27 mouse cellular contexts compared by ENCODE assay signal in genomic region chr10:17177054-17177453, GRCm38 (mm10).
DNase-seq lines count a peak whose midpoint lies in the region; ATAC-seq and TF ChIP-seq lines count a peak whose summit lies in the region.
"Had no signal": no experiment of that assay in that cellular context is flagged by ENCODE, and none has a peak within 500 bp of the region (broad histone marks: within the 10 kb centered on the region; RNA-seq: fewer than 3 reads in every experiment).

No protein-coding gene starts in this region.

- no peaks in the 10 kb centered on the region for H3K4me1 ChIP-seq in hindbrain, embryonic 11.5 days (replicated peaks; ENCODE audit: control insufficient read depth, insufficient read depth, low read length)
- no peaks in the 10 kb centered on the region; the same call in 1 of the 2 replicates for H3K4me1 ChIP-seq in hindbrain, embryonic 13.5 days (replicated peaks)
- H3K4me1 ChIP-seq in ES-Bruce4 (ENCODE audit: control insufficient read depth, insufficient read depth, low read length): no peaks in the 10 kb centered on the region
- peaks cover 0 to 3% of the 10 kb centered on the region in 2 experiments; a peak in 2 of 4 replicates for H3K4me1 ChIP-seq in ES-E14 (ENCODE audit: control insufficient read depth in 2 of 2, insufficient read depth in 2 of 2, low read length in 2 of 2, poor library complexity in 1 of 2)
- H3K4me1 ChIP-seq in forebrain, embryonic 15.5 days: 0 out of 2 replicates have a peak, but pooled peaks cover 3% of the 10 kb centered on the region
- H3K4me1 ChIP-seq: embryonic facial prominence, embryonic 13.5 days; kidney, embryonic 15.5 days; limb, embryonic 13.5 days had no signal

- H3K9me3 ChIP-seq in hindbrain, embryonic 11.5 days (ENCODE audit: control insufficient read depth, low read length): no peaks in the 10 kb centered on the region
- no peaks in the 10 kb centered on the region for H3K9me3 ChIP-seq in hindbrain, embryonic 13.5 days
- H3K9me3 ChIP-seq in ES-Bruce4 (replicated peaks; ENCODE audit: control insufficient read depth, insufficient read depth, low read length, poor library complexity, severe bottlenecking) (peaks cover 12% of the 10 kb centered on the region), ES-E14 (ENCODE audit: control insufficient read depth, insufficient read depth, low read depth, low read length) (no peaks in the 10 kb centered on the region)
- H3K9me3 ChIP-seq in forebrain, embryonic 15.5 days: no peaks in the 10 kb centered on the region
- H3K9me3 ChIP-seq: embryonic facial prominence, embryonic 13.5 days; forebrain, embryonic 10.5 days; kidney, embryonic 15.5 days; limb, embryonic 13.5 days; lung, embryonic 15.5 days; midbrain, embryonic 13.5 days; neural tube, embryonic 12.5 days had no signal

- H3K27me3 ChIP-seq in hindbrain, embryonic 11.5 days (ENCODE audit: control insufficient read depth, insufficient read depth, low read length): no peaks in the 10 kb centered on the region
- H3K27me3 ChIP-seq in hindbrain, embryonic 13.5 days: no peaks in the 10 kb centered on the region
- no peaks in the 10 kb centered on the region for H3K27me3 ChIP-seq in ES-Bruce4 (ENCODE audit: control insufficient read depth, insufficient read depth, low read length, poor library complexity, severe bottlenecking)
- H3K27me3 ChIP-seq in forebrain, embryonic 15.5 days: no peaks in the 10 kb centered on the region
- H3K27me3 ChIP-seq: embryonic facial prominence, embryonic 13.5 days; kidney, embryonic 15.5 days; limb, embryonic 13.5 days; lung, embryonic 15.5 days; midbrain, embryonic 13.5 days; neural tube, embryonic 12.5 days had no signal

- no peak overlapping the region for H3K4me2 ChIP-seq in hindbrain, embryonic 11.5 days (replicated peaks; ENCODE audit: low read depth, low read length)
- no peak overlapping the region for H3K4me2 ChIP-seq in hindbrain, embryonic 13.5 days
- no peak overlapping the region for H3K4me2 ChIP-seq in forebrain, embryonic 15.5 days (replicated peaks)
- H3K4me2 ChIP-seq: embryonic facial prominence, embryonic 13.5 days; hindbrain, embryonic 14.5 days; kidney, embryonic 15.5 days; limb, embryonic 13.5 days; liver, embryonic 11.5 days; lung, embryonic 15.5 days; midbrain, embryonic 13.5 days; neural tube, embryonic 12.5 days had no signal

- no peak for TF ChIP-seq POLR2A in ES-Bruce4 (IDR thresholded peaks at IDR 0.05; ENCODE audit: insufficient read depth, low read length)

- DNase-seq in hindbrain, embryonic 11.5 days (ENCODE audit: low spot score): peak; percentile 32
- peak; percentile 27 for DNase-seq in ES-E14 (ENCODE audit: low read depth, low spot score)
- peak; percentile 41 for DNase-seq in embryo, embryonic 11 days
- no peak for DNase-seq in B cell, adult 2 months
- DNase-seq: adrenal gland, adult 2 months; cerebellum, adult 2 months; cerebellum, postnatal 14 days; forebrain, postnatal 0 days; heart, postnatal 14 days; kidney, adult 18-20 months; kidney, postnatal 36 days; thymus, postnatal 4 days had no signal

- in situ Hi-C loops in ES-E14 (cut with MboI; ENCODE audit: low sequenced_read_pairs in 2 of 2, unreplicated experiment in 2 of 2): no loop called here

- no peaks in the 10 kb centered on the region for H3K36me3 ChIP-seq in hindbrain, embryonic 11.5 days (ENCODE audit: control insufficient read depth, insufficient read depth, low read length)
- no peaks in the 10 kb centered on the region for H3K36me3 ChIP-seq in hindbrain, embryonic 13.5 days
- H3K36me3 ChIP-seq in ES-Bruce4 (ENCODE audit: control insufficient read depth, insufficient read depth, low read length, poor library complexity, severe bottlenecking): no peaks in the 10 kb centered on the region
- no peaks in the 10 kb centered on the region for H3K36me3 ChIP-seq in ES-E14 (ENCODE audit: control insufficient read depth, insufficient read depth, low read length, poor library complexity, severe bottlenecking)
- H3K36me3 ChIP-seq in forebrain, embryonic 15.5 days: no peaks in the 10 kb centered on the region
- H3K36me3 ChIP-seq: embryonic facial prominence, embryonic 13.5 days; forebrain, embryonic 10.5 days; kidney, embryonic 15.5 days; limb, embryonic 13.5 days; lung, embryonic 15.5 days; midbrain, embryonic 13.5 days; neural tube, embryonic 12.5 days had no signal

- WGBS in hindbrain, embryonic 11.5 days: 36% methylated on average over 1 of the region's 1 CpGs
- WGBS in hindbrain, embryonic 13.5 days: 26% methylated on average over 1 of the region's 1 CpGs
- WGBS in forebrain, embryonic 15.5 days: 31% methylated on average over 1 of the region's 1 CpGs

- peak; percentile 74 for ATAC-seq in hindbrain, embryonic 11.5 days (ENCODE audit: low FRiP score)
- no peak for ATAC-seq in hindbrain, embryonic 13.5 days (ENCODE audit: low FRiP score)
- no peak for ATAC-seq in forebrain, embryonic 15.5 days (replicated peaks)
- ATAC-seq: activated CD4-positive, CD25-positive, alpha-beta regulatory T cell, adult 4 months; forebrain, postnatal 0 days; inflammation-experienced regulatory T-cells, adult 6 months; midbrain, embryonic 13.5 days had no signal

- H3K9ac ChIP-seq in hindbrain, embryonic 11.5 days (ENCODE audit: low read depth, low read length): no peak overlapping the region
- H3K9ac ChIP-seq in hindbrain, embryonic 13.5 days: no peak overlapping the region
- no peak overlapping the region for H3K9ac ChIP-seq in ES-Bruce4 (ENCODE audit: low read depth, poor library complexity, severe bottlenecking)
- H3K9ac ChIP-seq in ES-E14 (ENCODE audit: insufficient read depth, low read depth, low read length, poor library complexity, severe bottlenecking): no peak overlapping the region
- no peak overlapping the region for H3K9ac ChIP-seq in forebrain, embryonic 15.5 days (replicated peaks)
- H3K9ac ChIP-seq: embryonic facial prominence, embryonic 13.5 days; forebrain, postnatal 0 days; hindbrain, embryonic 14.5 days; kidney, embryonic 15.5 days; limb, embryonic 13.5 days; lung, embryonic 15.5 days; midbrain, embryonic 13.5 days; neural tube, embryonic 12.5 days had no signal

- H3K4me3 ChIP-seq in hindbrain, embryonic 11.5 days (ENCODE audit: low read depth, low read length): no peak overlapping the region
- H3K4me3 ChIP-seq in hindbrain, embryonic 13.5 days: no peak overlapping the region
- H3K4me3 ChIP-seq in ES-Bruce4 (ENCODE audit: low read depth, low read length) (no peak overlapping the region), ES-E14 (ENCODE audit: insufficient read depth in 1 of 2, low read depth in 1 of 2, low read length in 2 of 2, poor library complexity in 1 of 2, severe bottlenecking in 1 of 2) (no peak overlapping the region)
- H3K4me3 ChIP-seq in forebrain, embryonic 15.5 days: no peak overlapping the region
- H3K4me3 ChIP-seq: embryonic facial prominence, embryonic 13.5 days; forebrain, embryonic 10.5 days; kidney, embryonic 15.5 days; layer of hippocampus, adult 2 months; limb, embryonic 13.5 days; lung, embryonic 15.5 days; midbrain, embryonic 13.5 days; neural tube, embryonic 12.5 days had no signal

- TF ChIP-seq CTCF in ES-Bruce4 (IDR thresholded peaks at IDR 0.05; ENCODE audit: low read depth, low read length): no peak

- H3K27ac ChIP-seq in hindbrain, embryonic 11.5 days (ENCODE audit: low read depth, low read length): 0 out of 2 replicates have a peak overlapping the region, but pooled peaks have one; percentile 13
- no peak overlapping the region for H3K27ac ChIP-seq in hindbrain, embryonic 13.5 days
- H3K27ac ChIP-seq in ES-Bruce4 (ENCODE audit: insufficient read depth, low read length) (peak overlapping the region; percentile 83), ES-E14 (ENCODE audit: insufficient read depth, low read depth, low read length, poor library complexity, severe bottlenecking) (no peak overlapping the region; the same call in 1 of the 2 replicates)
- no peak overlapping the region for H3K27ac ChIP-seq in forebrain, embryonic 15.5 days (replicated peaks)
- H3K27ac ChIP-seq: embryonic facial prominence, embryonic 13.5 days; hindbrain, embryonic 14.5 days; kidney, embryonic 15.5 days; layer of hippocampus, adult 2 months; limb, embryonic 13.5 days; lung, embryonic 15.5 days; midbrain, embryonic 13.5 days; neural tube, embryonic 12.5 days had no signal

- TF ChIP-seq EP300 in ES-Bruce4 (IDR thresholded peaks at IDR 0.05; ENCODE audit: insufficient read depth, low read depth, low read length): 0 out of 2 replicates have a peak, but pooled peaks have one; percentile 42

TF ChIP-seq in ES-E14, 5 proteins besides CTCF, POLR2A, EP300 and RAD21:
- TF ChIP-seq ZC3H11A (IDR thresholded peaks at IDR 0.05; ENCODE audit: borderline replicate concordance, low read depth, low read length): 0 out of 2 replicates have a peak, but pooled peaks have one; percentile 2
- TF ChIP-seq MAFK (IDR thresholded peaks at IDR 0.05; ENCODE audit: insufficient read depth, low read depth, low read length): no peak
- no peak for TF ChIP-seq HCFC1 (IDR thresholded peaks at IDR 0.05; ENCODE audit: borderline replicate concordance, insufficient read depth, low read length)
- TF ChIP-seq CHD2 (IDR thresholded peaks at IDR 0.05; ENCODE audit: low read depth, low read length): no peak
- no peak for TF ChIP-seq ZNF384 (IDR thresholded peaks at IDR 0.05; ENCODE audit: low read depth, low read length)

Comparison
In these comparisons a context has a peak if more than half of its experiments do, and no peak if none do; other contexts are left out.
1. H3K27ac ChIP-seq: peak in hindbrain, embryonic 11.5 days (single experiment) and ES-Bruce4 (single experiment); none in hindbrain, embryonic 13.5 days (single experiment), ES-E14 (single experiment) and forebrain, embryonic 15.5 days (single experiment).
2. DNase-seq: peak in hindbrain, embryonic 11.5 days (single experiment), ES-E14 (single experiment) and embryo, embryonic 11 days (single experiment); none in B cell, adult 2 months (0 of 2).